10 mouse cellular contexts compared by ENCODE assay signal in genomic region chr11:48178943-48179342, GRCm38 (mm10).
DNase-seq lines count a peak whose midpoint lies in the region; TF ChIP-seq lines count a peak whose summit lies in the region.
"Had no signal": no experiment of that assay in that cellular context is flagged by ENCODE, and none has a peak within 500 bp of the region (broad histone marks: within the 10 kb centered on the region; RNA-seq: fewer than 3 reads in every experiment).

No protein-coding gene starts in this region.

- H3K27me3 ChIP-seq in MEL (ENCODE audit: control insufficient read depth in 1 of 2, insufficient read depth in 2 of 2, low read length in 2 of 2), result no peaks in the 10 kb centered on the region
- H3K27me3 ChIP-seq: limb, embryonic 15.5 days had no signal

- H3K4me1 ChIP-seq in MEL (ENCODE audit: control insufficient read depth in 1 of 2, insufficient read depth in 2 of 2, low read length in 2 of 2), result no peaks in the 10 kb centered on the region
- H3K4me1 ChIP-seq: limb, embryonic 15.5 days had no signal

- TF ChIP-seq RAD21 in MEL (IDR thresholded peaks at IDR 0.05; ENCODE audit: low read depth, low read length), result no peak; the same call in 1 of the 2 replicates

- H3K9me3 ChIP-seq in MEL (replicated peaks; ENCODE audit: insufficient read depth, low read length), result no peaks in the 10 kb centered on the region
- H3K9me3 ChIP-seq: limb, embryonic 15.5 days had no signal

- peak; percentile 62 for TF ChIP-seq CTCF in layer of hippocampus, adult 2 months (conservative IDR thresholded peaks at IDR 0.05)
- peak in 1 of 3 experiments; percentile 12; a peak in 1 of 6 replicates for TF ChIP-seq CTCF in MEL (IDR thresholded peaks at IDR 0.05 in 2 of 3, conservative IDR thresholded peaks at IDR 0.05 in 1 of 3; ENCODE audit: control insufficient read depth in 1 of 3, insufficient read depth in 1 of 3, low read depth in 2 of 3, low read length in 3 of 3, poor library complexity in 1 of 3, severe bottlenecking in 1 of 3)

- H3K36me3 ChIP-seq in MEL (ENCODE audit: control insufficient read depth in 1 of 2, insufficient read depth in 2 of 2, low read length in 2 of 2), result no peaks in the 10 kb centered on the region
- H3K36me3 ChIP-seq: limb, embryonic 15.5 days had no signal

- TF ChIP-seq POLR2A in MEL (IDR thresholded peaks at IDR 0.05; ENCODE audit: control insufficient read depth in 1 of 2, insufficient read depth in 1 of 2, low read depth in 1 of 2, low read length in 2 of 2, poor library complexity in 1 of 2), result no peak

- no peak overlapping the region for H3K27ac ChIP-seq in layer of hippocampus, adult 2 months
- H3K27ac ChIP-seq in MEL (ENCODE audit: control insufficient read depth, low read depth, low read length), result no peak overlapping the region
- H3K27ac ChIP-seq: limb, embryonic 15.5 days had no signal

- no peak overlapping the region for H3K9ac ChIP-seq in MEL (ENCODE audit: control insufficient read depth, low read depth, low read length, poor library complexity, severe bottlenecking)
- H3K9ac ChIP-seq: limb, embryonic 15.5 days had no signal

- no peak overlapping the region for H3K4me3 ChIP-seq in layer of hippocampus, adult 2 months
- no peak overlapping the region for H3K4me3 ChIP-seq in MEL (ENCODE audit: control insufficient read depth in 1 of 2, insufficient read depth in 1 of 2, low read depth in 2 of 2, low read length in 2 of 2)
- H3K4me3 ChIP-seq: limb, embryonic 15.5 days; myocyte had no signal

- no peak for TF ChIP-seq EP300 in MEL (IDR thresholded peaks at IDR 0.05; ENCODE audit: low read depth in 1 of 2, low read length in 2 of 2)

- DNase-seq in adrenal gland, adult 2 months, result peak; percentile 6
- DNase-seq in adrenal gland, adult 8-10 months, result no peak
- no peak for DNase-seq in layer of hippocampus, adult 2 months (ENCODE audit: low spot score in 2 of 2)
- DNase-seq in layer of hippocampus, postnatal 25 days (ENCODE audit: extremely low spot score in 1 of 2, low spot score in 1 of 2), result no peak
- DNase-seq in MEL (ENCODE audit: low read depth, low spot score), result peak; percentile 20
- peak; percentile 5 for DNase-seq in forelimb bud, embryonic 11.5 days (ENCODE audit: low read depth, low spot score)
- no peak for DNase-seq in thymus, postnatal 0 days (ENCODE audit: low spot score)
- DNase-seq in heart, adult 8-10 months (ENCODE audit: low spot score), result no peak

- no peaks in the 10 kb centered on the region for H3K79me2 ChIP-seq in MEL (ENCODE audit: control insufficient read depth, insufficient read depth, low read length, poor library complexity)

TF ChIP-seq in MEL, 35 proteins besides CTCF, POLR2A, EP300 and RAD21:
- TF ChIP-seq MAX (IDR thresholded peaks at IDR 0.05; ENCODE audit: low read length) (no peak), SMC3 (IDR thresholded peaks at IDR 0.05; ENCODE audit: low read depth, low read length) (peak; percentile 37)
TF ChIP-seq in MEL: peak in this region for 1.

Comparison
In these comparisons a context has a peak if more than half of its experiments do, and no peak if none do; other contexts are left out.
1. DNase-seq: peak in adrenal gland, adult 2 months (single experiment), MEL (single experiment) and forelimb bud, embryonic 11.5 days (single experiment); none in adrenal gland, adult 8-10 months (single experiment), layer of hippocampus, adult 2 months (0 of 2), layer of hippocampus, postnatal 25 days (0 of 2), thymus, postnatal 0 days (single experiment) and heart, adult 8-10 months (single experiment).